Mouse (Mus musculus): ENCODE measurements around the gene Srsy.
"Not testable (repeated sequence)": the region's sequence is repeated elsewhere in the genome, so short reads cannot be mapped to it uniquely, and the experiment has no call there.

GRCm38 (mm10) chrY:17937230-17937629 lies at the start of gene Srsy:
- not testable (repeated sequence) for TF ChIP-seq CTCF (IDR thresholded peaks at IDR 0.05; ENCODE audit: control insufficient read depth, insufficient read depth, low read length); POLR2A (IDR thresholded peaks at IDR 0.05; ENCODE audit: borderline replicate concordance, control insufficient read depth, low read depth, low read length)
